Mouse (Mus musculus): ENCODE data around the gene AY074887. TPM values are rescaled to one million over a fixed set of nuclear protein-coding genes. Genes with fewer than 3 reads are reported as not detected.

The AY074887 gene
- polyA plus RNA-seq (2015; fragmentation: Nextera tagmentation; extraction: Ambion mirVana) = 0.31 and 0.79 TPM in 2 replicates

DNA sequence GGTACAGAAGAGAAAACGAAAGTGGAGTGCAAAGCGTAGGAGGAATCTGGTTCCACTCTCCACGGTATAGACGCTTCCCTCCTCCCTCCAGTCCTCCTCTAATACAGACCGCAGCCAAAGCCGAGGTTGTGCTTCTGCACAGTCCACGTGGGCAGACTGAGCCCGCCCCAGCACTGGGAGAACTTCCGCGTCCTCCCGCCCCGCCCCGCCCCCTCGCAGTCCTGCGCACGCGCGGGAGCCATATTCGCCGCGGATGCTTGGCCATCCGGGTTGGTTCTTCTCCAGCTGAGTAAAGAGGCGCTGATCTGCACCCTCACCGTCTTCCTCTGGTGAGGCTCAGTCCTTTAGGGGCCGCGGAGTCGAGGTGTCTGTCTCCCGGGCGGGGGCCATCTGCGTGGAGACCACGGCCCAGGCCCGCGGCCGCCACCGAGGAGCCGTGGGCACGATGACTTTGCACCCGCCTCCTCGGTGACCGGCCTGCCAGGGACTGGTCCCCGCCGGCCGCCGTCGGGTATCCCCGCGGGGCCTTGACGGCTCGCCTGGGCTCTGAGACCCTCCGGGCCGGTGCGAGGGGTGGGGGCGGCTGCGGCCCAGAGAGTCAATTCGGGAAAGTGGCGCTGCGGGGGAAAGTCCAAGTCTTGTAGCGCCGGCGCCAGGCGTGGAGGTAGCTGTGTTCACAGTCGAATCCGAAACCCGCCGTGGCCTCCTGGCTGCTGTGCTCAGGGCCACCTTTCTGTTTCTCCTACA is at the start of gene AY074887, which contains the start of gene Psma4:
Gene AY074887 (minus strand): TSS at position 424 of the 747 bp plus-strand sequence.
Gene Psma4 (plus strand): TSS at position 216 of the 747 bp plus-strand sequence.
- Histone ChIP-seq H3K4me2 (ENCODE audit: low read depth, low read length) (peak within 1 kb of the TSS; percentile 72), H3K4me3 (replicated peaks; ENCODE audit: low read length) (peak within 1 kb of the TSS; percentile 84), H3K9me3 (replicated peaks; ENCODE audit: control insufficient read depth, low read length) (no peaks in the 10 kb centered on the region), H3K9ac (ENCODE audit: low read length) (peak within 1 kb of the TSS; percentile 94), H3K4me1 (ENCODE audit: control insufficient read depth, insufficient read depth, low read length) (peaks cover 8% of the 10 kb centered on the region; the same call in 1 of the 2 replicates), H3K36me3 (ENCODE audit: control insufficient read depth, insufficient read depth, low read length) (peaks cover 10% of the 10 kb centered on the region), H3K27ac (ENCODE audit: low read length) (peak within 1 kb of the TSS; percentile 96), H3K27me3 (ENCODE audit: control insufficient read depth, insufficient read depth, low read length) (no peaks in the 10 kb centered on the region)
- peak; percentile 100 for ATAC-seq (ENCODE audit: insufficient read depth, low FRiP score)
- under 1% methylated on average over 65 of the region's 65 CpGs for WGBS

DNA sequence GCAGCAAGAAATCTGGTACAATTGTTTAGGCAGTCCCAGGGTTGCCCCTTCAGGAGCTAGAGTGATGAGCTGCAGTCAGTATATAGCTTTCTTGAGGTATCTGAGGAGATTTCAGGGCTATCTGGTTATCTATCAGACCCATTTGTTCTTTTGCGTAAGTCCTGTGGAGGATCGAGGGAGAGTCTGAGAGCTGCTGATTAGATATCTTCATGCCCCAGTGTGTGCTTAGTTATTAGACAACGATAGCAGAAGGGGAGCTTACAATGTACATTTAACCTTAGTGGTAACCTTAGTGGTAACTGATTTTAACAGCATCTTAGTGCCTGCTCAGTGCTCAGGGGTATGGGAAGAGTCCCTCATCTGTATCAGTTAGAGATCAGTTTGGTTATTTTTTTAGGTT is 44.8 kb upstream of the AY074887 start:
- H3K27me3 ChIP-seq (ENCODE audit: control insufficient read depth, insufficient read depth, low read length) = no peaks in the 10 kb centered on the region
- H3K9ac ChIP-seq (ENCODE audit: low read length) = no peak overlapping the region
- ATAC-seq (ENCODE audit: insufficient read depth, low FRiP score) = no peak
- H3K27ac ChIP-seq (ENCODE audit: low read length) = no peak overlapping the region
- H3K4me1 ChIP-seq (ENCODE audit: control insufficient read depth, insufficient read depth, low read length) = no peaks in the 10 kb centered on the region
- no peaks in the 10 kb centered on the region for H3K9me3 ChIP-seq (replicated peaks; ENCODE audit: control insufficient read depth, low read length)
- whole genome bisulfite sequencing = 74% methylated on average over 3 of the region's 3 CpGs
- H3K4me2 ChIP-seq (ENCODE audit: low read depth, low read length) = no peak overlapping the region
- no peaks in the 10 kb centered on the region for H3K36me3 ChIP-seq (ENCODE audit: control insufficient read depth, insufficient read depth, low read length)
- H3K4me3 ChIP-seq (replicated peaks; ENCODE audit: low read length) = no peak overlapping the region

DNA sequence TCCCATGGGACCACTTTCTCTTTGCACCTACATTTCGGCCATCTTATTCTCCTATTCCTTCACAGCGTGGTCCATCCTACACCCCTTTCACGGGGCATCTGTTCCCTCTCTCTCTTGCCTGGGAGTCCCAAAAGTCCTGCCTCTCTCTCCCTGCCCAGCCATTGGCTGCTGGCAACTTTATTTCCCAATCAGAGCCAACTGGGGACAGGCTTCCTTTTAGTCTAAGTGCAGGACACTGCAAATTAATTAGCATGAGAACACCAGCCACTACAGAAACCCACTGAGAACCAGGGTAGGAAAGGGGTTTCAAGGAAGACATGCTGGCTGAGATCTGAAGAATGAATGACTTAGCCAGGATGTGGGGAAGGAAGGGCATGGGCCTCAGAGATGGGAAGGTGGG is 43.6 kb upstream of the AY074887 start:
- no peak overlapping the region for H3K4me3 ChIP-seq (replicated peaks; ENCODE audit: low read length)

DNA sequence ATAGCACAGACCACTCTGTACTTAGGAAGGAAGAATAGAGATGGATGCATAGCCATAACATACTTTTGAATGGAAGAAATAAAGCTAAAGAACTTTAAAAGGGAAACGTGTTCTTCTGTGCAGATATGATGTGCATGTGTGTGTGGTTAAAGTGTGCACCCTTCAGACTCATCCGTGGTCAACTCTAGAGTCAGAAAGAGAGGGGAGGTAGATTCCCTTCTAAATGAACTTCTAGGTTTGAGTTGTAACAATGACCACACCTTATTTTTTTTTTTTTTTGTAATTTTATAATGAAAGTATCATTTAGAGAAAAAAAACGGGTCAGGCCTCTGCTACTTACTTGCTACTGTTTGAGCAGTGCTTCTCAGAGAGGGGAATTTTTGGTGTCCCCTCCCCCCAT is 39.6 kb upstream of the AY074887 start:
- Histone ChIP-seq H3K27ac (ENCODE audit: low read length) (no peak overlapping the region), H3K4me1 (ENCODE audit: control insufficient read depth, insufficient read depth, low read length) (no peaks in the 10 kb centered on the region), H3K27me3 (ENCODE audit: control insufficient read depth, insufficient read depth, low read length) (no peaks in the 10 kb centered on the region), H3K9me3 (replicated peaks; ENCODE audit: control insufficient read depth, low read length) (no peaks in the 10 kb centered on the region), H3K4me2 (ENCODE audit: low read depth, low read length) (no peak overlapping the region), H3K36me3 (ENCODE audit: control insufficient read depth, insufficient read depth, low read length) (no peaks in the 10 kb centered on the region), H3K9ac (ENCODE audit: low read length) (no peak overlapping the region), H3K4me3 (replicated peaks; ENCODE audit: low read length) (no peak overlapping the region)
- no peak for ATAC-seq (ENCODE audit: insufficient read depth, low FRiP score)
- 75% methylated on average over 3 of the region's 3 CpGs for WGBS

More for the DNA sequence above, 43.6 kb upstream of the AY074887 start:
- Histone ChIP-seq H3K4me2 (ENCODE audit: low read depth, low read length) (no peak overlapping the region), H3K9me3 (replicated peaks; ENCODE audit: control insufficient read depth, low read length) (no peaks in the 10 kb centered on the region), H3K9ac (ENCODE audit: low read length) (no peak overlapping the region), H3K36me3 (ENCODE audit: control insufficient read depth, insufficient read depth, low read length) (no peaks in the 10 kb centered on the region), H3K27me3 (ENCODE audit: control insufficient read depth, insufficient read depth, low read length) (no peaks in the 10 kb centered on the region), H3K4me1 (ENCODE audit: control insufficient read depth, insufficient read depth, low read length) (no peaks in the 10 kb centered on the region), H3K27ac (ENCODE audit: low read length) (no peak overlapping the region)
- WGBS = 57% methylated on average over 3 of the region's 3 CpGs
- ATAC-seq (ENCODE audit: insufficient read depth, low FRiP score) = no peak

DNA sequence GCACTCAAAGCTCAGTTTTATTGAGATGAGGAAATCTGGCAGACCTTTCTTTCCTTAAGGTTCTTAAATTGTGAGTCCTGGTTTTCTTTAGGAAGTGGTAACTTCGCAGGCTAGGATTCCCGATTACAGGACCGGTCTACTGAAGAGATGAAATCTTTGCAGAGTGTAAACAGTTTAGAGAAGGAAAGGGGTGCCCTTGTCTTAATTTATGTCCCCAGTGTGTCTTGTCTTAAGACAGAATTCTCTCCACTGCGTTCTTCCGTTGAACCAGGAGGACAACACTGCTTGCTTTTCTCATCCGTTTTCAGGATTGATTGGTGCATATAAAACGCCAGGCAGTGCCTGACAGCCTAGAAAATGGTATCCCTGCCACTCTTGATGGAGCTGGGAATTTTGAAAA is 31.6 kb upstream of the AY074887 start:
- no peak for ATAC-seq (ENCODE audit: insufficient read depth, low FRiP score)
- Histone ChIP-seq H3K27me3 (ENCODE audit: control insufficient read depth, insufficient read depth, low read length) (peaks cover 30% of the 10 kb centered on the region), H3K4me1 (ENCODE audit: control insufficient read depth, insufficient read depth, low read length) (0 out of 2 replicates have a peak, but pooled peaks cover 4% of the 10 kb centered on the region), H3K9me3 (replicated peaks; ENCODE audit: control insufficient read depth, low read length) (no peaks in the 10 kb centered on the region), H3K9ac (ENCODE audit: low read length) (no peak overlapping the region), H3K36me3 (ENCODE audit: control insufficient read depth, insufficient read depth, low read length) (no peaks in the 10 kb centered on the region), H3K4me2 (ENCODE audit: low read depth, low read length) (peak overlapping the region; percentile 98), H3K4me3 (replicated peaks; ENCODE audit: low read length) (peak overlapping the region; percentile 68), H3K27ac (ENCODE audit: low read length) (no peak overlapping the region)
- WGBS = 7% methylated on average over 7 of the region's 7 CpGs

DNA sequence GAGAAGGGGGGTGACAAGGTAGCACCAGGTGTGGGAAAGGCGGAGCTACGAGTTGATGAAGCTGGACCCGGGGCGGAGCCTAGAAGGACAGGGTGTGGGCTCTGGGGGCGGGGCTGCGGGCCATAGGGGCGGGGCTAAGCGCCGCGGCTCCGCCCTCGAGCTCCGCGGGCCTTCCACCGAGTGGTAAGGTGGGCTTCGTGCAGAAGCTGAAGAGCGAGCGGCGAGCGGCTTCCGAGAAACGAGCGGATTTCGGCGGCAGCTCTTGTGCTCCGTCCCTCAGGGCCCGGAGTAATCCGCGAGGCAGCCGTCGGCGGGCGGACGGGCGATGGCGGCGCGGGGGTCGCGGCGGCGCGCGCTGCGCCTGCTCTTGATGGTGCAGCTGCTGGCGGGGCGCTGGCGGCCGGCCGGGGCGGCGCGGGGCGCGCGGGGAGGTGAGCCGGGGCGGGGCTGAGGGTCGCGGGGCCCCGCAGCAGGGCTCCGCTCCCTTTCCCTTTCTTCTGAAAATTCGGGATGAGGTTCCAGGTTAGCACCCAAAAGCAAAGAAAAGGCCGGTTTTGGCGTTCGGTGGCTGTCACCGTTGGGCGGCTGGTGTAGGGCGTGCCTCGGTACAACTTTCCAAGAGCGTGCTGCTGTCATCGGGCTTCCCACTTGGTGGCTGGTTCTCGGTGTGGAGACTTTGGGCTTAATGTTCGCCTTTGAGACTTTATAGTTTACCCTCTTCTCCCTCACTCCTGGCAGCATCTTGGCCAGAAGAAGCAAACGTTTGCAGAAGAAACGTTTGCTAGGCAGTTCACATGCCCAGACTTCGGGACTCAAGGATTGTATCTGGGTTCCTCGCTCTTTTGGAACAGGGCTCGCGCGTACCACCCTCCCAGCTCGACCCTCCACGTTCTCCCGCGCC is 30.7 kb upstream of the AY074887 start:
- Histone ChIP-seq H3K4me1 (ENCODE audit: control insufficient read depth, insufficient read depth, low read length) (0 out of 2 replicates have a peak, but pooled peaks cover 4% of the 10 kb centered on the region), H3K4me3 (replicated peaks; ENCODE audit: low read length) (peak overlapping the region; percentile 68), H3K9ac (ENCODE audit: low read length) (peak overlapping the region; percentile 67), H3K27ac (ENCODE audit: low read length) (no peak overlapping the region), H3K9me3 (replicated peaks; ENCODE audit: control insufficient read depth, low read length) (no peaks in the 10 kb centered on the region), H3K36me3 (ENCODE audit: control insufficient read depth, insufficient read depth, low read length) (no peaks in the 10 kb centered on the region), H3K4me2 (ENCODE audit: low read depth, low read length) (peak overlapping the region; percentile 98), H3K27me3 (ENCODE audit: control insufficient read depth, insufficient read depth, low read length) (peaks cover 30% of the 10 kb centered on the region)
- peak; percentile 60; the same call in 1 of the 2 replicates for ATAC-seq (ENCODE audit: insufficient read depth, low FRiP score)
- under 1% methylated on average over 84 of the region's 85 CpGs for WGBS

DNA sequence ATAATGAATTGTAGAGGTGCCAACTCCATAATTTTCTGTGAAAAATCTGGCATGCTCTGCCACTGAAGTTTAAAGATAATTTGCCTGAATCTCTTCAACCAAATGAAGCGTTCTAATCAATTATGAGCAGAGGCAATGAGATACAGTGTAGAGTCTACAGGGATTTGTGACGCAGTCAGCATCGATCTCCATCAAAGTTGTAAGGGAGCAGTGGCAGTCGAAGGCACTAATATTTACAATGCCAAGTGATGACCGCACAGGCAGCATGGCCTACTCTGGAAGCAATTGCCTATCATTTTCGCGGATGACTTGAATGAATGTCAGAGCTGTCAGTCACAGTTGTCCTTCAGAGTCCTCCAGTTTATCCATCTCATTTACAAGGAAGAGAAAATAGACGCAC is 29.9 kb upstream of the AY074887 start, which contains the start of gene Chrna5:
Gene Chrna5 (plus strand): TSS at position 207 of the 400 bp plus-strand sequence.
- Histone ChIP-seq H3K4me2 (ENCODE audit: low read depth, low read length) (peak within 1 kb of the TSS; percentile 98), H3K27me3 (ENCODE audit: control insufficient read depth, insufficient read depth, low read length) (peaks cover 30% of the 10 kb centered on the region), H3K27ac (ENCODE audit: low read length) (no peak within 1 kb of the TSS), H3K9me3 (replicated peaks; ENCODE audit: control insufficient read depth, low read length) (no peaks in the 10 kb centered on the region), H3K4me3 (replicated peaks; ENCODE audit: low read length) (peak within 1 kb of the TSS; percentile 68), H3K4me1 (ENCODE audit: control insufficient read depth, insufficient read depth, low read length) (0 out of 2 replicates have a peak, but pooled peaks cover 4% of the 10 kb centered on the region), H3K36me3 (ENCODE audit: control insufficient read depth, insufficient read depth, low read length) (no peaks in the 10 kb centered on the region), H3K9ac (ENCODE audit: low read length) (peak within 1 kb of the TSS; percentile 67)
- WGBS = 71% methylated on average over 8 of the region's 8 CpGs
- no peak for ATAC-seq (ENCODE audit: insufficient read depth, low FRiP score)

DNA sequence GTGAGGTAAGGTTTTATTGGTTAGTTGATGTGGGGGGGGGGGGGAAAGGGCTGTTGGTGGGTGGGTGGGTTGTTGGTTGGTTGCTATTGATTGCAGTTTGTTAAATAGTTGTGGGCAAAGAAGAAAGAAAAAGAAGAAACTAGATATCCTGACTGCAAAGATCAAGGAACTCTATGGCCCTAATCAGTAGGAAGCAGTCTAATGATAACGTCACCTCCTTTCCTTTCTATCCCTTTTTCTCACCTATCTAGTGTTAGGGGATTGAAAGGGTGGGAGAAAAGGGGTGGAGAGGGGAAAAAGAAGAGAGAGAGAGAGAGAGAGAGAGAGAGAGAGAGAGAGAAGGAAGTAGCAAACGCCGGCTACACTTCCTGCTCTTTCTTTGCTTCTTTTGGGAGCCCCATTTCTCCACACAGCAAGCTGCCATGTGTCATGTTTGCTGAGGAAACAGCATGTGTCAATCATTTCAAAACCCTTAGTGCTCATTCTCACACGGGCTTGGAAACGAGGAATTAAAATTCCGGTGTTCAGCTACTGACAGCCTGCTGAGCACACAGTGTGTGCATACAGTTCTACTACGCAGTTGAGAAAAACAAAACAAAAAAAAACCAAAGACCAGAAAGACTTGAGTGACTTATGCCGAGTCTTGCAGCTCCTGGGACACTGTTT is 19.3 kb upstream of the AY074887 start:
- no peaks in the 10 kb centered on the region for H3K9me3 ChIP-seq (replicated peaks; ENCODE audit: control insufficient read depth, low read length)
- H3K9ac ChIP-seq (ENCODE audit: low read length) = no peak overlapping the region
- no peaks in the 10 kb centered on the region for H3K36me3 ChIP-seq (ENCODE audit: control insufficient read depth, insufficient read depth, low read length)
- H3K27ac ChIP-seq (ENCODE audit: low read length) = no peak overlapping the region
- no peak overlapping the region for H3K4me2 ChIP-seq (ENCODE audit: low read depth, low read length)
- WGBS = 51% methylated on average over 8 of the region's 8 CpGs
- ATAC-seq (ENCODE audit: insufficient read depth, low FRiP score) = no peak
- no peaks in the 10 kb centered on the region for H3K4me1 ChIP-seq (ENCODE audit: control insufficient read depth, insufficient read depth, low read length)
- no peaks in the 10 kb centered on the region for H3K27me3 ChIP-seq (ENCODE audit: control insufficient read depth, insufficient read depth, low read length)
- H3K4me3 ChIP-seq (replicated peaks; ENCODE audit: low read length) = no peak overlapping the region
